Mouse (Mus musculus): Measurements from ENCODE around the gene Dapk3. TPM values are rescaled to one million over a fixed set of nuclear protein-coding genes. Genes with fewer than 3 reads are reported as not detected.
A peak's percentile ranks its signal among the peaks of the same experiment; 100 is the strongest.

Dapk3 gene
- total and polyA plus RNA-seq, 2 experiments from 2014 or later: 56.7 to 60.9 TPM

- 9% methylated on average over 27 of the region's 29 CpGs for WGBS
- TF ChIP-seq CTCF (IDR thresholded peaks at IDR 0.05): no peak
- Histone ChIP-seq H3K36me3 (ENCODE audit: insufficient read depth, low read length) (no peaks in the 10 kb centered on the region; the same call in 1 of the 2 replicates), H3K27me3 (ENCODE audit: insufficient read depth, low read length) (no peaks in the 10 kb centered on the region), H3K4me3 (ENCODE audit: low read depth, low read length) (peak within 1 kb of the TSS; percentile 71), H3K27ac (ENCODE audit: low read depth, low read length) (peak within 1 kb of the TSS; percentile 48), H3K9ac (replicated peaks; ENCODE audit: low read length, poor library complexity, severe bottlenecking) (peak within 1 kb of the TSS; percentile 97), H3K9me3 (ENCODE audit: low read length) (no peaks in the 10 kb centered on the region), H3K4me2 (ENCODE audit: low read depth, low read length, poor library complexity, severe bottlenecking) (peak within 1 kb of the TSS; percentile 67), H3K4me1 (ENCODE audit: insufficient read depth, low read length) (peaks cover 15% of the 10 kb centered on the region)
- ATAC-seq (ENCODE audit: low FRiP score) (peak; percentile 78), DNase-seq (ENCODE audit: low spot score) (peak; percentile 86)
These were observed 49.9 kb downstream of the Dapk3 start, which contains the start of gene Zfr2 for GRCm38 (mm10) chr10:81232580-81233225. Gene Zfr2 (plus strand): TSS chr10:81233155.

GRCm38 (mm10) chr10:81233226-81233585 is 50.4 kb downstream of the Dapk3 start:
- Histone ChIP-seq H3K4me2 (ENCODE audit: low read depth, low read length, poor library complexity, severe bottlenecking) (peak overlapping the region; percentile 67), H3K9ac (replicated peaks; ENCODE audit: low read length, poor library complexity, severe bottlenecking) (peak overlapping the region; percentile 97), H3K36me3 (ENCODE audit: insufficient read depth, low read length) (no peaks in the 10 kb centered on the region; the same call in 1 of the 2 replicates), H3K4me3 (ENCODE audit: low read depth, low read length) (peak overlapping the region; percentile 71), H3K27me3 (ENCODE audit: insufficient read depth, low read length) (no peaks in the 10 kb centered on the region), H3K9me3 (ENCODE audit: low read length) (no peaks in the 10 kb centered on the region), H3K4me1 (ENCODE audit: insufficient read depth, low read length) (peaks cover 15% of the 10 kb centered on the region), H3K27ac (ENCODE audit: low read depth, low read length) (peak overlapping the region; percentile 48; the same call in 1 of the 2 replicates)
- ATAC-seq (ENCODE audit: low FRiP score): peak; percentile 47
- under 1% methylated on average over 14 of the region's 28 CpGs for WGBS
- no peak for DNase-seq (ENCODE audit: low spot score)
- no peak for TF ChIP-seq CTCF (IDR thresholded peaks at IDR 0.05)

GRCm38 (mm10) chr10:81234206-81234605 is 51.4 kb downstream of the Dapk3 start:
- 79% methylated on average over 6 of the region's 6 CpGs for WGBS
- Histone ChIP-seq H3K9me3 (ENCODE audit: low read length) (no peaks in the 10 kb centered on the region), H3K36me3 (ENCODE audit: insufficient read depth, low read length) (no peaks in the 10 kb centered on the region; the same call in 1 of the 2 replicates), H3K27ac (ENCODE audit: low read depth, low read length) (no peak overlapping the region), H3K4me1 (ENCODE audit: insufficient read depth, low read length) (peaks cover 10% of the 10 kb centered on the region), H3K4me3 (ENCODE audit: low read depth, low read length) (no peak overlapping the region), H3K27me3 (ENCODE audit: insufficient read depth, low read length) (no peaks in the 10 kb centered on the region), H3K4me2 (ENCODE audit: low read depth, low read length, poor library complexity, severe bottlenecking) (no peak overlapping the region), H3K9ac (replicated peaks; ENCODE audit: low read length, poor library complexity, severe bottlenecking) (no peak overlapping the region)
- no peak for ATAC-seq (ENCODE audit: low FRiP score)
- TF ChIP-seq CTCF (IDR thresholded peaks at IDR 0.05): no peak
- DNase-seq (ENCODE audit: low spot score): no peak

GRCm38 (mm10) chr10:81236471-81237268 is 53.9 kb downstream of the Dapk3 start:
- ATAC-seq (ENCODE audit: low FRiP score): no peak
- H3K9me3 ChIP-seq (ENCODE audit: low read length): no peaks in the 10 kb centered on the region
- no peak overlapping the region for H3K27ac ChIP-seq (ENCODE audit: low read depth, low read length)
- H3K4me2 ChIP-seq (ENCODE audit: low read depth, low read length, poor library complexity, severe bottlenecking): no peak overlapping the region
- 81% methylated on average over 12 of the region's 12 CpGs for WGBS
- H3K27me3 ChIP-seq (ENCODE audit: insufficient read depth, low read length): no peaks in the 10 kb centered on the region
- no peak for TF ChIP-seq CTCF (IDR thresholded peaks at IDR 0.05)
- peaks cover 4% of the 10 kb centered on the region; the same call in 1 of the 2 replicates for H3K4me1 ChIP-seq (ENCODE audit: insufficient read depth, low read length)
- no peak overlapping the region for H3K4me3 ChIP-seq (ENCODE audit: low read depth, low read length)
- DNase-seq (ENCODE audit: low spot score): no peak
- H3K36me3 ChIP-seq (ENCODE audit: insufficient read depth, low read length): peaks cover 7% of the 10 kb centered on the region; the same call in 1 of the 2 replicates
- H3K9ac ChIP-seq (replicated peaks; ENCODE audit: low read length, poor library complexity, severe bottlenecking): no peak overlapping the region

- H3K4me3 ChIP-seq (ENCODE audit: low read depth, low read length): no peak overlapping the region
- no peaks in the 10 kb centered on the region for H3K9me3 ChIP-seq (ENCODE audit: low read length)
- WGBS: 79% methylated on average over 2 of the region's 2 CpGs
- H3K9ac ChIP-seq (replicated peaks; ENCODE audit: low read length, poor library complexity, severe bottlenecking): no peak overlapping the region
- no peak for ATAC-seq (ENCODE audit: low FRiP score)
- H3K36me3 ChIP-seq (ENCODE audit: insufficient read depth, low read length): peaks cover 9% of the 10 kb centered on the region; the same call in 1 of the 2 replicates
- TF ChIP-seq CTCF (IDR thresholded peaks at IDR 0.05): no peak
- H3K4me1 ChIP-seq (ENCODE audit: insufficient read depth, low read length): no peaks in the 10 kb centered on the region
- no peaks in the 10 kb centered on the region for H3K27me3 ChIP-seq (ENCODE audit: insufficient read depth, low read length)
- no peak for DNase-seq (ENCODE audit: low spot score)
- H3K27ac ChIP-seq (ENCODE audit: low read depth, low read length): no peak overlapping the region
- H3K4me2 ChIP-seq (ENCODE audit: low read depth, low read length, poor library complexity, severe bottlenecking): no peak overlapping the region
These were observed 55.8 kb downstream of the Dapk3 start for GRCm38 (mm10) chr10:81238618-81239017.

GRCm38 (mm10) chr10:81240876-81241275 is 58.1 kb downstream of the Dapk3 start:
- WGBS: 25% methylated on average over 13 of the region's 13 CpGs
- no peaks in the 10 kb centered on the region for H3K27me3 ChIP-seq (ENCODE audit: insufficient read depth, low read length)
- no peak overlapping the region for H3K9ac ChIP-seq (replicated peaks; ENCODE audit: low read length, poor library complexity, severe bottlenecking)
- DNase-seq (ENCODE audit: low spot score) (peak; percentile 68), ATAC-seq (ENCODE audit: low FRiP score) (no peak)
- peaks cover 9% of the 10 kb centered on the region; the same call in 1 of the 2 replicates for H3K36me3 ChIP-seq (ENCODE audit: insufficient read depth, low read length)
- H3K9me3 ChIP-seq (ENCODE audit: low read length): no peaks in the 10 kb centered on the region
- no peak overlapping the region for H3K27ac ChIP-seq (ENCODE audit: low read depth, low read length)
- H3K4me1 ChIP-seq (ENCODE audit: insufficient read depth, low read length): no peaks in the 10 kb centered on the region
- H3K4me3 ChIP-seq (ENCODE audit: low read depth, low read length): no peak overlapping the region
- no peak overlapping the region for H3K4me2 ChIP-seq (ENCODE audit: low read depth, low read length, poor library complexity, severe bottlenecking)
- TF ChIP-seq CTCF (IDR thresholded peaks at IDR 0.05): peak; percentile 75

Measured in midbrain, postnatal 0 days (tissue).